Mouse (Mus musculus) hindbrain, embryonic 11.5 days (tissue): ENCODE results near the gene Syn3. TPM values are rescaled to one million over a fixed set of nuclear protein-coding genes. Genes with fewer than 3 reads are reported as not detected.

Experiments used
- ATAC-seq: fragments of 200-750 bp; cut with Nextera tagmentation; 2 replicates; pipeline ENCODE4 v1.8.0; 2017; ENCODE audit warnings: mild to moderate bottlenecking, moderate TSS enrichment, moderate library complexity; ENCODE audit not compliant: low FRiP score
- DNase-seq: peaks from one replicate; pipeline ENCODE4 v3.0.0-alpha.2; 2015; ENCODE audit warnings: low spot score
- H3K27ac ChIP-seq: fragments of 300-500 bp; sonication (generic); 2 replicates; pipeline ENCODE4 v1.5.1; 2014; ENCODE audit warnings: mild to moderate bottlenecking, low read depth, low read length
- H3K27me3 ChIP-seq: fragments of 300-500 bp; sonication (generic); 2 replicates; pipeline ENCODE4 v1.6.1; 2014; ENCODE audit warnings: mild to moderate bottlenecking, low read length, moderate library complexity, mixed read lengths; ENCODE audit not compliant: control insufficient read depth, insufficient read depth
- H3K36me3 ChIP-seq: fragments of 300-500 bp; sonication (generic); 2 replicates; pipeline ENCODE4 v1.6.1; 2014; ENCODE audit warnings: mild to moderate bottlenecking, low read length, moderate library complexity, mixed read lengths; ENCODE audit not compliant: control insufficient read depth, insufficient read depth
- H3K4me1 ChIP-seq: fragments of 300-500 bp; sonication (generic); replicated peaks from 2 replicates; pipeline ENCODE4 v1.6.1; 2014; ENCODE audit warnings: low read length, mixed read lengths; ENCODE audit not compliant: control insufficient read depth, insufficient read depth
- H3K4me2 ChIP-seq: fragments of 300-500 bp; sonication (generic); replicated peaks from 2 replicates; pipeline ENCODE4 v1.6.1; 2014; ENCODE audit warnings: mild to moderate bottlenecking, low read depth, low read length
- H3K4me3 ChIP-seq: fragments of 300-500 bp; sonication (generic); 2 replicates; pipeline ENCODE4 v1.5.1; 2014; ENCODE audit warnings: low read depth, low read length
- H3K9ac ChIP-seq: fragments of 300-500 bp; sonication (generic); 2 replicates; pipeline ENCODE4 v1.6.1; 2014; ENCODE audit warnings: low read depth, low read length
- H3K9me3 ChIP-seq: fragments of 300-500 bp; sonication (generic); 2 replicates; pipeline ENCODE4 v1.6.1; 2016; ENCODE audit warnings: low read length; ENCODE audit not compliant: control insufficient read depth
- WGBS: fragments of 180-500 bp; shearing (Covaris S2); extraction: QIAGEN DNeasy Blood & Tissue Kit; methylation state at CpG from one replicate; pipeline ENCODE4 v1.1.7; 2014; 5-methylcytosine and 5-hydroxymethylcytosine counted together
- polyA plus RNA-seq: library from polyadenylated mRNA; unstranded; fragments of >200 nt; fragmentation: Nextera tagmentation; extraction: Ambion mirVana; gene quantifications from 2 replicates; pipeline ENCODE4 v1.2.1, GENCODE M21; 2014

Gene Syn3
- polyA plus RNA-seq, 1 experiment from 2014 or later: 5.9 TPM

DNA sequence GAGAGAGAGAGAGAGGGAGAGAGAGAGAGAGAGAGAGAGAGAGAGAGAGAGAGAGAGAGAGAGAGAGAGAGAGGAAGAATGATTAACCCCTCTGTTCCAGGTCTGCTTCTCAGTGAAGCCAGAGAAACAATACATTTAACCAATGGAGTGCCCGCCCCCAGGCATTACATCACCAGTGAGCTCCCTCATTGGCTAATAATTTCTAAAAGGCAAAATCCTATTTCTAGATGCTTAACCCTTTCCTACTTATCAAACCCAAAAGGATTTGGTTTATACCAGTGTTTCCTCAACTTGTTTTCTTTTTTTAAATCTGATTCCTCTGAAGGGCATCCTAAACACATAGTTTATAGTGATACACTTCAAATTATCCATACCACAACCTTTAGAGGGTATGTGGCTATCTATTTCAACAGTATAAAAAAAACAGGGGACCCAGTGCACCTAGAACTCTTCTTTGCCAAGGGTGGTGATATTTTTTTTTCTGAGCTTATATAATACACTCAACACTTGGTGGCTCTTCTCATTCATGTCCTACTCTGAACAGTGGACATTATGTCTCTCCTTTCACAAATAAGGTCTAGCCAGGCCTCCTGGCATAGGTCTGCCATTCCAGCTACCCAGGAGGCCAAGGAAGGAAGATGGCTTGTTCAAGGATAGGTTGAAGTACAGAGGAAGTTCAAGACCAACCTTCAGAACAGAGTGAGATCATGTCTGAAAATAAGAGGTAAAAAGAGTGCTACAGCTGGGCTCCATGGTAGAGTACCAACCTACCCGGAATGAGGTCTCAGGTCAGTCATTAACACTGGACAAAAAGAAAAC, 6.4 kb downstream of the Syn3 start:
- H3K27me3 ChIP-seq: no peaks in the 10 kb centered on the region
- WGBS: 46% methylated on average over 2 of the region's 2 CpGs
- no peak overlapping the region for H3K4me3 ChIP-seq
- H3K36me3 ChIP-seq: no peaks in the 10 kb centered on the region
- peaks cover under 1% of the 10 kb centered on the region; the same call in 1 of the 2 replicates for H3K4me1 ChIP-seq
- ATAC-seq: peak; percentile 88
- H3K9me3 ChIP-seq: no peaks in the 10 kb centered on the region
- H3K9ac ChIP-seq: no peak overlapping the region; the same call in 1 of the 2 replicates
- peak; percentile 68 for DNase-seq
- H3K4me2 ChIP-seq: no peak overlapping the region
- H3K27ac ChIP-seq: no peak overlapping the region

DNA sequence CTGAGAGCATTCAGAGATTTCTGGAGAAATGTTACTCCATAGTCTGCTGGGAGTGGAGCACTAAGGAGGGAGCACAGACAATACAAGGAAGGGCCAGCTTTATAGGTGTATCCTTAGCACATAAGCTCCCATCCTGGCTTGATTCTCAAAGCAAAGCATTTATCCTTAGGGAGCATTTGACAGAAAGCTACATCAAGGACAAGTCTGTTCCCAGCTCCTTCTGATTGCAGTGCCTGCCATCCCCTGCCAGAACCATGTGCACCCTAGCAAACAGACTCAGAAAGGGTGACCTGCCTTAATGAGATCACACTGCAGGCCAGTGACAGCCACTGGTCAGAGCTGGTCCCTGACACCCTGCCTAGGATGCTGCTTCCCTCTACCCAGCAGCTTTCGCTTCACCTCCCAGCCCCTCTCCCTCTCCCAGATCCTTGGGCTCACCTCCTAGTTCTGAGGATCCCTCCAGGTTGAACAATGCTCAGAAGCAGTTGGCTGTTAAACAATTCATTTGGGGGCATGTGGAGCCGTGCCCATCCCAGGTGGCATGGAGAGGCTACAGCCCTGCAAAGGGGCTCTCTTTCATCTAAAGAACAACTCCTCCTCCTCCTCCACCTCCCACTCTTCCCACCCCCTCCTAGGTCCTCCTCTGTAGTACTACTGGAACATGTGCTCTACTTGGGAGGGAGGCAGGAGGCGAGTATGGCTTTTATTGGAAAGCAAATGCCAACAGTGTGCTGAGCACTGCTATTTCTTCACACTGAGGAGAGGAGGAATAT, 7.2 kb downstream of the Syn3 start:
- Histone ChIP-seq H3K27me3 (no peaks in the 10 kb centered on the region), H3K36me3 (no peaks in the 10 kb centered on the region), H3K4me3 (peak overlapping the region; percentile 13; the same call in 1 of the 2 replicates), H3K4me1 (no peaks in the 10 kb centered on the region), H3K4me2 (peak overlapping the region; percentile 1; the same call in 1 of the 2 replicates), H3K9ac (peak overlapping the region; percentile 38), H3K9me3 (no peaks in the 10 kb centered on the region), H3K27ac (peak overlapping the region; percentile 31; the same call in 1 of the 2 replicates)
- ATAC-seq (peak; percentile 81), DNase-seq (peak; percentile 35)
- 23% methylated on average over 3 of the region's 3 CpGs for WGBS

DNA sequence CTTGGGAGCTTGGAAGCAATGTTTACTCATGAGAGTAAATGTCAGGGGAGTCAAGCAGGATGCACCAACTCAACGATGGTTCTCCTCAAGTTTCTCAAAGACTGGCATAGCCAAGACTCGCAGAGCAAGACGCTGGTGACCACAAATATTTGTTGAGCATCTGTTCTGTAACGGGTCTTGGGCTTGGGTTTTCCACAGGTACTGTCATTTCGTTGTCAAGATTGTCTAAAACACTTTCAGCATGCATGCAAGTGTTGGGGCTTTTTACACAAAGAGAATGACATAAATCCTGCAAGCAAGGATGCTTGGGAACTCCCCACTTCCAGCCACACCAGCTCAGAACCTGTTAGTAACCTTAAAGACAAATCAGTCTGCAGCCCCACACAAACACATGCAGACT, 10.2 kb downstream of the Syn3 start:
- WGBS: 86% methylated on average over 5 of the region's 5 CpGs
- no peak for ATAC-seq
- H3K9me3 ChIP-seq: no peaks in the 10 kb centered on the region
- H3K9ac ChIP-seq: no peak overlapping the region
- no peaks in the 10 kb centered on the region for H3K27me3 ChIP-seq
- no peak for DNase-seq
- H3K4me1 ChIP-seq: no peaks in the 10 kb centered on the region
- H3K4me3 ChIP-seq: no peak overlapping the region
- no peak overlapping the region for H3K4me2 ChIP-seq
- H3K27ac ChIP-seq: no peak overlapping the region
- no peaks in the 10 kb centered on the region for H3K36me3 ChIP-seq

DNA sequence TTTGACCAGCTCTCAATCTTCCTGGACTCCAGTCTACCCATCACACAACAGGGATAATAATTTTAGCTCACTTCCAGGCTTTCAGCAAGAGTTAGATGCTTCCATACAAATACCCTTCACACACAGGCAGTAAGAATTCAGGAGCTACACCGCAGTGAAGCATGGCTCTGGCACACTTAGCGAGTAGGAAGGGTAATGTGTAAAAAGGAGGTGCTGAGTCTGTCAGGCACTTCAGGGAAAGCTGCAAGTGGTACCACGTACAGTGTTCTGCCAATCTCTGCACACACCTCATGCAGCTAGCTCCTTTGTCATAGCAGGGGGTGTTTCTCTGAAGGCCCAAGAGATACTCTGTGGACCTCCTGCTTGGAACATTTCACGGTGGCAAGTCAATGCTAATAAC, 12.7 kb downstream of the Syn3 start:
- no peaks in the 10 kb centered on the region for H3K27me3 ChIP-seq
- no peak overlapping the region for H3K4me2 ChIP-seq
- H3K4me1 ChIP-seq: no peaks in the 10 kb centered on the region
- WGBS: 47% methylated on average over 4 of the region's 4 CpGs
- H3K36me3 ChIP-seq: no peaks in the 10 kb centered on the region
- no peak for ATAC-seq
- H3K9me3 ChIP-seq: no peaks in the 10 kb centered on the region
- DNase-seq: no peak
- no peak overlapping the region for H3K4me3 ChIP-seq
- H3K27ac ChIP-seq: no peak overlapping the region
- no peak overlapping the region for H3K9ac ChIP-seq

DNA sequence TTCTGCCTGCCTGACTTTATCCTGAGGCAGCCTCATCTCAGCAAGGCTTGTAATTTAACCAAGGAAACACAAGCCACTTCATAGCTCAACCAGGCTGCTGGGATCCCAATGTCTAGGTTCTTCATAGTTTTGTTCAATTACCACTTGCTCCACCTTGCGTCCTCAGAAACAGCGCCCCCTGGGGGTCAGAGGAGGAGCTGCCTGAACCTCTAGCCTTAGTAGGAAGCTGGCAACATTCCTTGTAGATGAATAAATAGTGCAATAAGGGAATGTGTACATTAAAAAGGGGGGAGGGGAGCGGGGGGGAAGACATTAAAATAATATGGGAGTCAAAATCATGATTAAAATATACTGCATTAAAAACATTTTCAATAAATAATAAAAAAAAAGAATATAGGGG, 14.7 kb downstream of the Syn3 start:
- 16% methylated on average over 3 of the region's 3 CpGs for WGBS
- Histone ChIP-seq H3K27me3 (no peaks in the 10 kb centered on the region), H3K27ac (no peak overlapping the region), H3K4me2 (no peak overlapping the region), H3K4me3 (no peak overlapping the region), H3K4me1 (no peaks in the 10 kb centered on the region), H3K9ac (no peak overlapping the region), H3K9me3 (no peaks in the 10 kb centered on the region), H3K36me3 (no peaks in the 10 kb centered on the region)
- no peak for ATAC-seq
- DNase-seq: peak; percentile 54

DNA sequence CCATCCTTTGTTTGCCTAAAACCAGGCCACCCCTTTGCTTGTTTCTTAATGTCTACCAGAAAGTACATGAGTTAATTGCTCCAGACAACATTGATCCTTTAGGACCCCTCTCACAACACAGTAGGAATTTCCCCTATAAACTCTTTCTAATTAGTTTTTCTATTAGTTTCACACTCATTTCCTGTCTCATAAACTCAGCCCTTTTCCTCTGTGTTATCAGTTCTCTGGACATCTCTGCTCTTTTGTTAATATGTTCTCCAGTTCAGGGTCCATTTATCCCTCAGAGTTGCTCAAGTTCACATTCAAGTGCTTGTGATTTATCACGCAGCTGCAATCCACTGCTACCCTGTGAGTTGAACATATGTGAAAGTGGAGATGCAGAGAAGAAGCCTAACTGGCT, 16.2 kb downstream of the Syn3 start:
- no peak for ATAC-seq
- no peak for DNase-seq
- Histone ChIP-seq H3K36me3 (no peaks in the 10 kb centered on the region), H3K27ac (no peak overlapping the region), H3K4me1 (no peaks in the 10 kb centered on the region), H3K9ac (no peak overlapping the region), H3K4me2 (no peak overlapping the region), H3K4me3 (no peak overlapping the region), H3K27me3 (no peaks in the 10 kb centered on the region), H3K9me3 (no peaks in the 10 kb centered on the region)
- WGBS: 86% methylated on average over 1 of the region's 1 CpGs

DNA sequence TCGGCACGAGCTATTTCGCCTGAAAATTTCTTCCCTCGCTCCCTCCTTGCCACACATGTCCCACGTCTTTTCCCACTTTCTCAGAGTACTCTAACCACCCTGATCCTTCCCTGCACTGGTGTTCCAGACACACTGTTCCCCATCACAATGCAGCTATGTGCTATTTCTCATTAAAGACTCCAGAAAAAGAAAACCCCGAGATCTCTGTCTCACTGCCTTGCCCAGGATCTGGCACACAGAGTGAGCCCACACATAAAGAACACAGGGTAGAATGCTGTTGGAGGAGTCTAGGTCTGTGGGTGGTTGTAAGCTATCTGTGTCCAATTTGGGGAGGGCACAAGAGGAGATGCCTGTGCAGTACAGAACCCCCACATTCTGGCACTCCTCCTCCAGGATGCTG, 18.0 kb downstream of the Syn3 start:
- WGBS: 89% methylated on average over 6 of the region's 6 CpGs
- DNase-seq (no peak), ATAC-seq (no peak)
- Histone ChIP-seq H3K4me1 (no peaks in the 10 kb centered on the region), H3K27me3 (no peaks in the 10 kb centered on the region), H3K27ac (no peak overlapping the region), H3K9me3 (no peaks in the 10 kb centered on the region), H3K4me2 (no peak overlapping the region), H3K9ac (no peak overlapping the region), H3K36me3 (no peaks in the 10 kb centered on the region), H3K4me3 (no peak overlapping the region)

DNA sequence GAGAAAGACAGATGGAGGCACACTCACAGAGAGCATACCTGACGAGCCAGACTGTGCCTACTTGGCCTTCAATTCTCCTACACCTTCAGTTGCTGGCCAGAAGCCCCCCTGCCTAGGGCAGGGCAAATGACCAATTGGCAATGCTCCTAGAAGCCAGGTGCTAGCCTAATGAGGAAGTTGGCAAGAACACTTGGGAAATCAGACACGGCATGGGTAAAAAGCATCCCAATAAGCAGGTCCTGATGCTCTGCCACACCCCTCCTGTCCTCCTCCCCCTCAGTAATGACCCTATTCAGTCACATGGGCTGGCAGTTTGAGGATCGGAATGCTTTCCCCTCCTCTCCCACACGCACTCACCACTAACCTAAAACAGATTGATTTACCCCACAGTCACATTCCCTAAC, 19.0 kb downstream of the Syn3 start:
- no peaks in the 10 kb centered on the region for H3K27me3 ChIP-seq
- DNase-seq: no peak
- H3K4me1 ChIP-seq: no peaks in the 10 kb centered on the region
- H3K4me3 ChIP-seq: no peak overlapping the region
- H3K9me3 ChIP-seq: no peaks in the 10 kb centered on the region
- no peak overlapping the region for H3K27ac ChIP-seq
- H3K36me3 ChIP-seq: no peaks in the 10 kb centered on the region
- no peak overlapping the region for H3K4me2 ChIP-seq
- WGBS: 68% methylated on average over 4 of the region's 4 CpGs
- ATAC-seq: no peak
- H3K9ac ChIP-seq: no peak overlapping the region
